Mouse (Mus musculus): Measurements from ENCODE around the gene Larp6.

DNA sequence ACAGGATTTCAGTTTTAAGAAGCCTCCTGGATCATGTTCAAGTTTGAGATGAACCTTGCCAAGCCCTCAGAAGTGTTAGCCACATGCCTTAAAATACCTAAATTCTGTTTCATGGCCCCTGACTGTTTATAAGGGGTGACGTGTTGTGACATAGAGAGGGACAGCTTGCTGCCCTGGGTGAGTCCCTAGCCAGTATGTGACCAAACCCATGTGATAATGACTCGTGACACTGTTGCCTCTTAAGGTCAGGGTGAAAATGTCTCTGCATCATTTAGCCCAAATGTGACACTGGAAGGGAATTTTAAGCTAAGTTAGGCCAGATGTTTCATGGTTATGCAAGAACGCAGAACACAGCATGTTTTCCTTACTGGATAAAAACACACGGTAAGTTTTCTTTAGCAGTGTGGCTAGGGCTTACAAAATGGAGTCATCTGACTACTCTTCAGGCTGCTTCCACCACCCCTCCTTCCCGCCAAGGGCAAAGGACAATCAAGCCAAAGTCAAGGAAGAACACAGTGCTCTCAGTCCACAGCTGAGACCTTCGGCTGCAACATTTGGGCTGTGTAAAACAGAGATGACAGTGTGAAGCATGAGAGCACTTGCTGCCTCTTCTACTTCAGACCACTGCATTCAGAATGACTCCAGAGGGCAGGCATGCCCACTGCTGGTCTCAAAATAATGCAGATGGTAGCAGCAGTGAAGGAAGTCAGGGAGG, 16.4 kb upstream of the Larp6 start:
- no peak for TF ChIP-seq GATA1 (IDR thresholded peaks at IDR 0.05; ENCODE audit: borderline replicate concordance, low read length)
- TF ChIP-seq FLI1 (IDR thresholded peaks at IDR 0.05; ENCODE audit: low read length), result no peak

Measured in megakaryocyte, embryonic 14.5 days (primary cell).